Mouse (Mus musculus): ENCODE measurements around the gene Hmcn1.

Hmcn1 gene

DNA sequence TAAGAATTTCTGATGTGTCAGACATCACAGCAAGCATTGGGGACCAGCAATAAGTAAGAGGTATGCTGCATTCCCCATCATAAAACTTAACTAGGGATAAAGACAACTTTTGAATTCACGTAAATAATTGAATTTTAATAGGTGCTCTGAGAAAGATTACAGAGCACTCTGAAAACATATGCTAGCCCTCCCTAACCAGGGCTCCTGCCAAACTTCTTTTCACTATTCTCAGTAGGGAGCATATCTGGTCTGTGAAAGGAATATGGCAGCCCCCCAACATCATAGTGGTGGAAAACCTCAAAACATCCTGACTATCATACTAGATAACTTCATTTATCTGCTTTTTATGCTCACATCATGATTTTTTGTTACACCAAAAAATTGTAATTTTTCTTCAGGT, 347.9 kb downstream of the Hmcn1 start:
- ATAC-seq (ENCODE audit: low TSS enrichment), result no peak

DNA sequence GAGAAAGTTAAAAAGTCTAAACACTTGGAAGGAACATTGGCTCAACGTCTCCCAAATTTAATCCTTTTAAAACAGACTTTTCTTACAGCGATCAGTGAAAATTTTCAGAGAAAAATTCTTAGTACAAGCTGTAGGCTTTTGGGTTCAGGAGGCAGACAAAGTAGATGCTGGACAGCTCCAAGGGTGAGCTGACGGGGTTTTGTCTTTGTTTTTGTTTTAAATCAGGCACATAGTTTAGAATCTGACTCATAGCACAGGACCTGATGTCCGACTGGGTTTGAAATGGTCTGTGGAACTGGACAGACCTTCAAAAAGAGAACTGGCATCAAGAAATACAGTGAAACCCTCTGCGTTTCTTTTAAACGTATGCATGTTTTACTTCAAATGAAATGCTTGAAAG, 353.7 kb downstream of the Hmcn1 start:
- no peak for ATAC-seq (ENCODE audit: low TSS enrichment)

DNA sequence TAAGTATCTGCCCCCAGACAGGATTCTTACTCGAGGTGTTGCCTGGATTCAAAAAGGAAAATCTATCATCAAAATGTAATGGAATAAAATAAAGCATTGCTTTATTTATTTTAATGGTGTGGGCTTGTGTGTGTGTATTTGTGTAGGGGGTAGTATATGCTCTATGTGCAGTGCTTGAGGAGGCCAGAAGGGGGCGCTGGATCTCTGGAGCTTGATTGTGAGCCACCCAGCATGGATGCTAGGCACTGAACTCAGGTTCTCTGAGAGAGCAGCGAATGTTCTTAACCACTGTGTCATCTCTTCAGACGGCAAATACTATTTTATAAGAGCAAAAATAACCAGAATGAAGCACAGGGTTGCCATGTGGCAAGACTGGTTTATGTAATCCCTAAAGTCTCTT, 360.7 kb downstream of the Hmcn1 start:
- no peak for ATAC-seq (ENCODE audit: low TSS enrichment)

DNA sequence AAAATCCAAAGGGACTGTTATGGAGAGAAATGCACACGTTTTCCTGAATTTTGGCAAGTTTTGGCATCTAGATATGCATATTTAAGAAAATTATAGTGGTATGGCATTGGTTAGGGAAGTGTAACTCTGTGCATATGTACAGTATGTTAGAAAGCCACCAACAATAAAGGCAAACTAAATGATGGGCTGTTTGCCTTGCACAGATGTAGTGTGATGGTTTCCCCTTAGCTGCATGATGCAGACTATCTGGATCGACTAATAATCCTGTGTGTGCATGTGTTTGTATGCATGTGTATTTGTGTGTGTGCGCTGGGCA, 361.4 kb downstream of the Hmcn1 start:
- no peak for ATAC-seq (ENCODE audit: low TSS enrichment)

DNA sequence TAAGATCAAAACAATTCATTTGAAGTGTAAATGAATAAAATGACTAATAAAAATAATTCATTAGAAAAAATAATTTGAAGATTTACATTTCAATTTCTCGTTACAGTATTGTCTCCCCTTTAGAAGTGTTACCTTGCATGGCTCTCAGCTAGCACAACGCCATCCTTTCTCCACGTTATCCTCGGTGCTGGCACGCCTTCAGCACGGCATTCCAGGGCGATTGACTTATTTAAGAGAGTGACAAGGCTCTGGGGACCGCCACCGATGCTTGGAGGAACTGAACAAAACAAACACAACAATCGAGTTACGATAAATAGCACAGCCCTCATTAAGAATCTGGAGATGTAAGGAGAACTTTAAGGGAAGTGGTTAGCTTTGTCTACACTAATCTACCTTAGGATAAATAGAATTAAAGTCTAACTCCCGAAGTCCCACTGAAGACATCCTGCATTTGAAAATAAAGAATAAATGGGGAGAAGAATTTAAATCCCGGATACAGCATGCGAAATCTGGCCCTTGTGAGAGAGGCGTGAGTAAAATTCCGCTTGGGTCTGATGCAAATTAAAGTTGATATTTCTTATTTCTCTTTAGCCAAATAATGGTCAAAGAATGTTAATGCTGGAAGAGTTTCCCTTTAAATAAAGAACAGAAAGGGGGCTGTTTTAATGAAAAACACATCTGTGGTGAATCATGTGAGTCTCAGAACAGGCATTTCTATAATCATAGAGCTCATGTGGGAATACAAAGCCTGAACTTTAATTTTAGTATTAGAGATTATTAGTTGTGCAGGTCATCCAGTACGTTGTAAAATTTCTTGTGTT, 362.0 kb downstream of the Hmcn1 start:
- no peak for ATAC-seq (ENCODE audit: low TSS enrichment)

DNA sequence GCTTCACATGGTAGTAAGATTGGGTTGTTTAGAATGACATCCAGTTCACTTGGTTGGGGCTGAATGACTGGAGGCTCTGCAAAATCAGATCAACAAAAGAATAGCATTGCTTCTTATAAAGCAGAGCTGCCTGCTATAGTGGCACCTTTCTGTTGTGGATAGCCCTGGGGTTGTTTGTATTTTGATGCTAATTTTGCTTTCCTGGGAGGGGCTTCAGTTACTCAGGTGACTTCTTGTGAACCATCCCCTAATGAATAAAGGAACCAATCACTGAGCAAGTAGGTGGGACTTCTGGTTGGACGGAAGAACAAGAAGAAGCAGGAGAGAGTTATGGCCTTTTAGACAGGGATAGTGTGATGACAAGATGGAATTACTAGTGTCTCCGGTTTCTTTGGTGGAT, 370.0 kb downstream of the Hmcn1 start:
- ATAC-seq (ENCODE audit: low TSS enrichment), result no peak

DNA sequence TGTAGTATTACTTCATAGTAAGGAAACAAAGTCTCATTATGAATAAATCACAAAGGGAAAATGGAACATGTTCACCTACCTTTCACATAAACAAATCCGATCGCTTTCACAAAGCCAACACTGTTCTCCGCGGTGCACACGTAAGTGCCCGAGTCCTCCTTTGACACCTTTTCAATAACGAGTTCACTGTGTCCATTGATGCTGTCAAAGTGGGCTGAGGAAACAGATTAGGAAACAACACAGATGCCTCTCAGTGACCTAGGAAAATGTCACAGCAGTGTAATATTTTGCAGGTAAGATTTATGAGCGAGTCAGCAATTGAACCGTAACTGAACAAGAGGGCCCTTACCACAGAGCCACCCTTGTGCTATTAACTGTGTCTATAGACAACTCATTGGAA, 382.7 kb downstream of the Hmcn1 start:
- ATAC-seq (ENCODE audit: low TSS enrichment), result no peak

DNA sequence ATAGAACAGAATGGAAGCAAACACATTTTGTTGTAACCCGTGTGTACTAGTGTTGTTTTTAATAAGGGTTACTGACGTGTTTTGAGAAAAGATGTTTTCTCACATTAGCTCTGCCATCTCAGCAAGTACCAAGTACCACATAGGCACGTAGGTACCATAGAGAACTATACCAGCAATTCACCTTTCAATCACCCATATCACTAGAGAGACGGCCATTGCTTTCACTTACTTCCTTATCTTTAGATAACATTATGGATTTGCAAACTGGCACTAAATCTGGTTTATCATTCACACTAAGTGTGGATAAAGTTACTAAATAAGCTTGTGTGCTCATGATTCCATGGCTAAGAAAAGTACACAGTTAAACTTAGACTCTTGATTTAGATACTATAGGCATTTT, 387.1 kb downstream of the Hmcn1 start:
- ATAC-seq (ENCODE audit: low TSS enrichment), result no peak

DNA sequence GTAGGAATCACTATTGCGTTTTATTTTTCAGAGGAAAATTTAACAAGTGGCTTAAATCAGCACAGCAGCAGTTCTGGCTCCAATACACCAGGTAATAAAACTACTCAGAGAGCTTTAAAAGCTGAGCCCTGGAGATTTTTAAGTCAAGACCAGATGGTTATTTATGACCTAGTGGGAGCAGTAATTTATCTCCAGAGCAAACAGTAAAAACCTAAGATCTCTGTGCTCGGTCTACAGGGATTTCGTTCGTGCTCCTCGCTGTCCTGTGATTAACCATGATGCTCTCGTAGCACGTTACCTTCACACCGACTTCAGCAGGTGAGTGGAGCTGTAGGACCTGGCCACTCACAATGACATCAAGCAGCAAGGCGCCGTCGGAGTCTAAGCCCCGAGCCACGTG, 399.6 kb downstream of the Hmcn1 start:
- ATAC-seq (ENCODE audit: low TSS enrichment), result no peak

DNA sequence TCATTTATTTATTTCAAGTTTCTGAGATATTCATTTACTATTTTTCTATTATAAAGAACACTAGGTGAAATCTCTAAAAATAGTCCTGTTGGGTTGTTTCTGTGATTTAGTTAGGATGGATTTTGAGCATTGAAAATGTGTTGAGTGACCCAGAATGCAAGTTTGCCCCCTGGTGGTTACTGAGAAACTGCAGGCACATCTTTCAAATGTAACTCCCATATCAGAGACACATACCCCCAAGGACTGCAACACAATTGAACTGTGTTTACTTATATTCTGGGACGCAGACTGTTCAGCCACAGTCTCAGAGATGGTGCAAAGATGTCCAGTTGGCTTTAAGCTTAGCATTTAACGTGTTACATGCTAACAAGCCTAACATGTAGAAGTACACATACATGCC, 402.0 kb downstream of the Hmcn1 start:
- ATAC-seq (ENCODE audit: low TSS enrichment), result peak; percentile 59; the same call in 1 of the 2 replicates

DNA sequence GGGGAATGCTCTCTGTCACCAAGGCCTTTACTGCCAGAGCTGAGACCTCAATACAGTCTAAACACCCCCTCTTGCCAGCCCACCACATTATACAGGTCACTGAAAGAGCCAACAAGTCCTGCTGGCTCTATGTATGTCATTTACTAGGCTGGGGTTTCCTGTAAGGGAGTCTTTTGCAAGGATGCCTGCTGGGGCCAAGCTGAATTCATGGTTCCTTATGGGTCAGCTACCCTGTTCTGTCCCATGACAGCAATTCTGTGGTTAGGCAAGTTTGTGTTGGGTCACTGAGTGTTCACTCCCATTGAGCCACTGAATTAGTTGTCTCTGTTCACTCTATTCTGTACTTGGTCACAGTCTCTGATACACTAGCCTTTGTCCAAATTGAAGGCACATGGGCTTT, 405.8 kb downstream of the Hmcn1 start:
- ATAC-seq (ENCODE audit: low TSS enrichment), result no peak

DNA sequence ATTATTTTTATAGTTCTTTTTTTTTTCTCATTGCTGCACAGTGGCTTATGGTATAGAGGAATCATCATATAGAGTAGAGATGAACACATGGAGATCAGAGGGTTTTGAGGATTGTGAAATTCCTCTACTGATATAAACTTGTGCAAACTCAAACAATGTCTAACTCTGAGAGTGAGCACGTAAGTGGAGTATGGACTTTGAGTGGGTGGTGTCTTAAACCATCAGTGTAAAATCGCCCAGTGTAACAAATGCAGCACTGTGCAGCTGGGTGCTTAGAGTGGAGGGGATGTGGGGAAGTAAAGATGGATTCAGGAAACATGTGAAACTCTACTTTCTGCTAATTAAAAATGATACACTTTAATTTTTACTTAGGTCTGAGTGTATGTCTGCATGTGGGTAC, 408.8 kb downstream of the Hmcn1 start:
- ATAC-seq (ENCODE audit: low TSS enrichment), result no peak

DNA sequence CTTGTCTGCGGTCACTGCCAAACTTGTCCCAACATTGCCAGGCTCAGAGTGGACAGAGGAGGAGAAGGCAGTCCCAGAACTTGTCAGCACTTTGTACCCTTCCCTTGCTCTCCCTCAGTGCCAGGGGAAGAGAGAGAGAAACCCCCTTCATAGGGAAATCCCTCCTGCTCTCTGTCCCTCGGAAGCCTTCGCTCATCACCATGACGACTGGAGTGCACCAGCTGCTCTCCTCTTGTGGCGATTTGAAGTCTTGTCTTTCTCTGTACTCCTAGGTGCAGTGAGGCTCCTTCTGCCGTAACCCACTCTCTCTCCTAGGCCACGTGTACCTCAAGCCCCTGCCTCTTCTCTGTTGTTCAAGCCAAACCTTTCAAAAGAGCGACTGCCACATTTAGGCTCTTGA, 409.5 kb downstream of the Hmcn1 start:
- ATAC-seq (ENCODE audit: low TSS enrichment), result peak; percentile 85

DNA sequence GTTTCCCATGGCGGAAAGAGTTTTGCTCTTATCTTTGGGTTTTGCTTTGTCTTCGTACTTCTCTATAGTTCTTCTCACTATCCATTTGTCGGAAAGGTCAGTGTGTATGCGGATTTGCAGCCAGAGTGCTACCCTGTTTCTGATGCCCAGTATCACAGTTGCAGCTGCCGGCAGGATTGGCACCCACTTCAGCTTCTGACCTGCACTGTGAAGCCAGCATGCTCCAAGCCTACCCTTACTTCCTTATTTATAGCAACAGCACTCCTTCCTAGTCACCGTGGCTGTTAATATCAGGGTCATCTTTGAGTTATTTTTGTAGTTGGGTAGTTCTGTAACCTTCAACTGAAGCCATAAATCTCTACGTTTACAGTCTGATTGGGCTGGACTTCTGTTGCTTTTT, 412.7 kb downstream of the Hmcn1 start:
- no peak for ATAC-seq (ENCODE audit: low TSS enrichment)

DNA sequence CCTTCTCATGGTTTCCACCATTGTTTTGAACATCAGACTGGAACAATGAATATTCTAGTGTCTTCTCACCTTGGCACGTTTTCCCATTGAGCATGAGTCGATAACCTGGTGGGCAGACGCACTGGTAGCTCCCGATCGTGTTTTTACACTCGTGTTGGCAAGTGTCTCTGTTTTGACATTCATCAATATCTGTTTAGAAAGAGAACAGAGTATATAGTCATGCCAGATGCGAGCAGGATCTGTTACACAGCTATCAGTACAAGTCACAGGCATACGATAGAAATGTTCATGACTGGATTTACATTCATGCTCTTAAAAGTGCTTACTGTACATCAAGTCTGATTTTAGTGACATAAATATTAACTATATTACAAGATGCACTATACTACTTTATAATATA, 419.8 kb downstream of the Hmcn1 start:
- no peak for ATAC-seq (ENCODE audit: low TSS enrichment)

DNA sequence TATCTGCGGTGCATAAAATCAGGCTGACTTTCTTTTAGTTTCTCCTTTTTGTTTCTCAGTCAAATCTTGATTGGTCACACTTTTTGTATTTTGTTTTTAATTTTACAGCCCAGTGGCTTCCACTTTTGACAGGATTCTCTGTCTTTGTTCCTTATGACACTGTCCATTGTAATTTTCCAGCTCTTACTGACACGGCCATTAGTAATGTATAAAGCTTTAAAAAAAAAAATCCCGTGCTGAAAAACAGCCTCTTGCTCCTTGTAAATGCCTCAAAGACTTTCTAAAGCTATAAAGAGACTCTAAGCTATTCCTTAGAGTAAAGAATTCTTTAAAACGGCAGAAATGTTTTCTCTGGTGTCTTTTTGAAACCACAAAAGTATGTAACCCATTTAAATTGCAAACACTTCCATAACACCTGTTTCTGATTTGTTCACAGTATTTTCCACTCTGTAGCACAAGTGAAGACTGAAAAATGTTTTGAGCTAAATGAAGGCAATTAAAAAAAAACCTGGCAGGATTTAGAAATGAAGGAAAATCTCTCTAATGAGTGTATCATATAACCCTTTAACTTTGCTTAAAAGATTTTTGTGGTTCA, 422.6 kb downstream of the Hmcn1 start:
- ATAC-seq (ENCODE audit: low TSS enrichment), result no peak

DNA sequence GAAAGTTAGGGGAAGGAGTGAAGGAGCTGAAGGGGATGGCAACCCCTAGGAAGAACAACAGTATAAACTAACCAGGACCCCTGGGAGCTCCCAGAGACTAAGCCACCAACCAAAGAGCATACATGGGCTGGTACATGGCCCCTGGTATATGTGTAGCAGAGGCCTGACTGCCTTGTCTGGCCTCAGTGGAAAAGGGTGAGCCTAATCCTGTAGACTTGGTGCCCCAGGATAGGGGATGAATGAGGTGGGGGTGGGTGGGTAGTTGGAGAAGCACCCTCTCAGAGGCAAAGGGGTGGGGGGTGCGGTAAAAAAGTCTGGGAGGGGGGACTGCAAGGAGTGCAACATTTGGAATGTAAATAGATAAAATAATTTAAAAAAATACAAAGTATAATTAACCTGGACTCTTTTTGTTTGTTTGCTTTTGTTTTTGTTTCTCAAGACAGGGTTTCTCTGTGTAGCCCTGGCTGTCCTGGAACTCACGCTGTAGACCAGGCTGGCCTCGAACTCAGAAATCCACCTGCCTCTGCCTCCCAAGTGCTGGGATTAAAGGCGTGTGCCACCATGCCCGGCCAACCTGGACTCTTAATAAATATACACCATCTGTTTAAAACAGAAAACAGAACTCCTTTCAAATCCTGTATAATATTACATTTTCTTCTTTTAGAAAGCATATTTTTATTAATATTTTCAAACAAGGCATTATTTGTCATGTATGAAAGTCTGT, 423.3 kb downstream of the Hmcn1 start:
- no peak for ATAC-seq (ENCODE audit: low TSS enrichment)

DNA sequence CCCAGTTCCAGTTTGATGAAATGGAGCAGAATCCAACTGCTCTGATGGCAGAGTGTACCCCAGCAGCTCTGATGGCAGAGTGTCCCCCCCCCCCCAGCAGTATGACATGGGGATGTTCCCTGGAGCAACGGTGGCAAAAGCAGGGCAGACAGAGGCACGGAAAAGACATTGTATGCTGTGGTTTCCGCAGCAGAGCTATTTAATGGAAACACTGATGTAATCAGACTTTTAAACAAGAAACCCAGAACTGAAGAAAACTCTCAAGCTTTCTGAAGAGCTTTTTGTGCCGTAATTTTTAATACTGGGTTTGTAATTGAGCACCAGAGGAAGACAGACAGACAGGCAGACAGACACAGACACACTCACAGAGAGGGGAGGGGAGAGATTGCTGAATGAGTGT, 426.9 kb downstream of the Hmcn1 start:
- no peak for ATAC-seq (ENCODE audit: low TSS enrichment)

DNA sequence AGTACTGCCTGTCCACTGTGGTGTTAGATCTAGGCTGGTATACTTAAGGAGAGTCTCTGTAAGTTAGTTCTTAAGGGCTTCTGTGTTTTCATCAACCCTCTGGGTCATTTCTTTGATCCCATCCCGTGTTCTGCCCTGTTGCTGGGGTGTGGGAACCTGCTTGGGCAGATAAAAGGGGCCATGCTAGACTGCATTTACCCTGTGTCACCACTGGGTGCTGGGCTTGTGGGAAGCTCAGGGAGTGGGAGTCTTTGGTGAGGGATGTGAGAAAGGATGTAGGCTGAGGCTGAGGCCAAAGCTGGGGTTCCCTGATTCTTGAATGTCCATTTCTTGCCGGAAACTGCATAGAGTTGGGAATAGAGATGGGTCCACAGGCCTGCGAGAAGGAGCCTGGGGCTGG, 436.6 kb downstream of the Hmcn1 start:
- no peak for ATAC-seq (ENCODE audit: low TSS enrichment)

DNA sequence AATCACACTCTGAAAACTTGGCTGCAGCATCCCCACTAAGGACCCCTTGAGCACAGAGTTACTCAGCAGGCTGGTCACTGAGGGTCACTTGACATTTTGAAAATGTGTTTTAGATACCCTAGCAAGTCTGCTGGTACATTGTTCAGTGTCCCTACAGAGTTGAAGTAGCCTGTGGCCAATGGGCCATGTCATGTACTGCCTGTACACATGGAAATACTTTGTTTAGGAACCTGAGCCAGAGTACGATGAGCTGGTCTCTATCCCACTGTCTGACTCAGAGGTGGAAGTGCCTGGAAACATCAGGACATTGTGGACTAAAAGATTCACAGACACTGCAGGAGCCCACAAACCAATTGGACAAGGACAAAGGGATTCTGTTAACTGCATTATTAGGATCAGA, 441.8 kb downstream of the Hmcn1 start:
- no peak for ATAC-seq (ENCODE audit: low TSS enrichment)

DNA sequence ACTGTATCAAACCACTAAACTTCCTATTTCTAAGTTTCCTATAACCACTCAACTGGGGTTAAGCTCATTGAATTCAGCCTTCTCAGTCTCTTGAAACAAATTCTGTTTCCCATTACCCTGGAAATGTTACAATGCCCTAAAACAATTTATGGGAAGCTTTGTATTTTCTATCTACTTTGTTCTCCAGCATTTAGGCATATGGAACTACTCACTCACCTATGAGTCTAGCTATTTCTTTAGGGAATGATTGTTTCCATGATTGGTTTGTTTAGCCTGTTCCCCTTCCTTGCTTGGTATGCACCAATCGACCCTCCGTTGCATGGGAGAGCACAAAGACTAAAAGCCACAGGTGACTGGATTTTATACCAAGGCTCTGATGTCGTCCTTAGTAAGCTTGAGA, 446.8 kb downstream of the Hmcn1 start:
- no peak for ATAC-seq (ENCODE audit: low TSS enrichment)

DNA sequence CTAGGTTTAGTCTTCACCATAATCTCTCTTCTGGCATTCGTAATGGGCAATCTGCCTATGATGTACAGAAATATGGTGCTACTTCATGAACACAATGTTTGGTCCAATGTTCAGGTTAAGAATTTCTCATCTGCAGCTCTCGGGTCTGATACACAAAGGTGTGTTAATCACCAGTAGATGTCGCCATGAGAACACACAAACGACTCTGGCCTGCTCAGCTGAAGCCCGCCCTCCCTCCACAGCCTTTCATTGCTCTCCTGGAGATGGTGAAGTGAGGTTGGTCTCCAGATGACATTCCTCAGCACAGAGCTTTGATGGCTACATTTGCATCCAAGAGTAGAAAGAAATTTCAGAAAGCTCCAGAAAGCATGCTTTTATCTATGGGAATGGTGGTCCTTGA, 453.0 kb downstream of the Hmcn1 start:
- ATAC-seq (ENCODE audit: low TSS enrichment), result peak; percentile 98

DNA sequence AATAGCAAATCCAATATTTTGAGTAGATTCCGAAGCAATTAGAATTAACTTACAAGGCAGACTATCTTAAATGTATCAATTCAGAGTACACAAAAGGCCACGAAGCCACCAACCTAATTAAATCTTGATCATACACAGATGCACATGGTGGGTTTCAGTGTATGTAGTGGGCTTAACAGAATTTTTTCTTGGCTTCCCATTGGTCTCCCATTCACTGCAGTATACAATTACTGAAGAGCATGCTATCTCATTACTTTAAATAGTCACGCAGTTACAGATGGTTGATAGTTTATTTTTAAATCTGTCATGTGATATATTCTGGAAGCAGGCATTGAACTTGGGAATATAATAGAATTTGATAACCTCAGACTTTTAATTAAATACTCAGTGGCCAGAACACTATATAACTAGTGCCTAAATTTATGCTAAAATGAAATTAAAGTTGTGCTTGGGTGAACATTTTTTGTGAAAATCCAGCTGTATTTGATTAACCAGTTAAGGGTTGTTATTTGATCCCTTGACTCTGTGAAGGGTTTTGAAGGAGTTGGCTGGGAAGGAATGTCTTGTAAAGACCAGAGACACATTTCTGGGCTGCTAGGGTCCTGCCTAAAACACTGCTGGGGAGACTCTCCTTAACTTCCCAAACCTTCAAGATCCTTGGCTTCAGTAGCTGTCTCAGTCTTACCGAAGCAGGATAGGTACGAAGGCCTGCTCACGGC, 455.7 kb downstream of the Hmcn1 start:
- no peak for ATAC-seq (ENCODE audit: low TSS enrichment)

Data from frontal cortex, adult (tissue).